Mouse (Mus musculus): ENCODE results near the gene Rbfox3. TPM values are rescaled to one million over a fixed set of nuclear protein-coding genes. Genes with fewer than 3 reads are reported as not detected.
A peak's percentile ranks its signal among the peaks of the same experiment; 100 is the strongest.

Gene Rbfox3
- polyA plus RNA-seq, 1 experiment from 2014 or later: 69.4 TPM

DNA sequence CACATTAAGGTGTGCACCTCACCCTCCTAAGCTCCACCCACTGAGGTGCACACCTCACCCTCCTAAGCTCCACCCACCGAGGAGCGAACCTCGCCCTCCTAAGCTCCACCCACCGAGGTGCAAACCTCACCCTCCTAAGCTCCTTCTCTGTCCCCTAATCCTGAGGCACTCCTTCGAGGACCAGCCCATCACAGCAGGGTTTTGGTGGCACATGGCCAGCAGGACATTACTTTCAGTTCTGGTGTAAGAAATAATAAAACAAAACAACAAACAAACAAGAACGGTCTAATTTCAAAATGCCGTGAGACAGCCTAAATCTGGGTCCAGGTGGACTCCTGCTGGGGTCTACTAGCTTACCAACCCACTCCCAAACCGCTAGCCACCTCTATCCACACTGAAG is 187.0 kb downstream of the Rbfox3 start:
- H3K4me1 ChIP-seq (ENCODE audit: control insufficient read depth, insufficient read depth, low read depth, low read length): peaks cover 25% of the 10 kb centered on the region
- no peak overlapping the region for H3K4me3 ChIP-seq (ENCODE audit: low read length)
- no peaks in the 10 kb centered on the region for H3K36me3 ChIP-seq (ENCODE audit: control insufficient read depth, insufficient read depth, low read length)
- 82% methylated on average over 8 of the region's 8 CpGs for WGBS
- no peaks in the 10 kb centered on the region for H3K27me3 ChIP-seq (replicated peaks; ENCODE audit: control insufficient read depth, insufficient read depth, low read length)
- no peaks in the 10 kb centered on the region for H3K9me3 ChIP-seq (ENCODE audit: control insufficient read depth, low read length)
- ATAC-seq: no peak
- no peak overlapping the region for H3K4me2 ChIP-seq (ENCODE audit: low read length)
- H3K27ac ChIP-seq (ENCODE audit: low read depth, low read length): no peak overlapping the region
- no peak overlapping the region for H3K9ac ChIP-seq (ENCODE audit: low read depth, low read length)

DNA sequence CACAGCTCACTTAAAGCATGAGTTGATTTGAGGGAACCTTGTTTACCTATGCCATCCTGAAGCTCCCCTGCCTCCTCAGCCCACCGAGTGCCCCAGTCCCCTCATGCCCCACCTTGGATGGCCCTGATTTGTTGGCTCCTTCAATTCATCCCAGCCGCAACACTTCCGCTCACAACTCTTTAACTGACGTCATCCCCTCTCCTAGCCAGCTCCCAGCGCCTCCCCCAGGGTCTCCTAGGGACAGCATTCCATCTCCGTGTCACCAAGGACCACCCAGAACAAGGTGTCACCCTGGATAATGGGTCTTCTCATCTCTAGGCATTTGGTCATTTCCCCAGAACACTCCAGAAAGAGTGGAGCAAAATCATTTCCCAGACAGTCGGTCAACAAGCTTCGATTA is 188.2 kb downstream of the Rbfox3 start:
- Histone ChIP-seq H3K27me3 (replicated peaks; ENCODE audit: control insufficient read depth, insufficient read depth, low read length) (no peaks in the 10 kb centered on the region), H3K27ac (ENCODE audit: low read depth, low read length) (0 out of 2 replicates have a peak overlapping the region, but pooled peaks have one; percentile 19), H3K4me1 (ENCODE audit: control insufficient read depth, insufficient read depth, low read depth, low read length) (peaks cover 14% of the 10 kb centered on the region), H3K4me2 (ENCODE audit: low read length) (no peak overlapping the region), H3K4me3 (ENCODE audit: low read length) (no peak overlapping the region), H3K36me3 (ENCODE audit: control insufficient read depth, insufficient read depth, low read length) (no peaks in the 10 kb centered on the region), H3K9me3 (ENCODE audit: control insufficient read depth, low read length) (no peaks in the 10 kb centered on the region), H3K9ac (ENCODE audit: low read depth, low read length) (no peak overlapping the region)
- ATAC-seq: no peak
- 69% methylated on average over 8 of the region's 8 CpGs for WGBS

DNA sequence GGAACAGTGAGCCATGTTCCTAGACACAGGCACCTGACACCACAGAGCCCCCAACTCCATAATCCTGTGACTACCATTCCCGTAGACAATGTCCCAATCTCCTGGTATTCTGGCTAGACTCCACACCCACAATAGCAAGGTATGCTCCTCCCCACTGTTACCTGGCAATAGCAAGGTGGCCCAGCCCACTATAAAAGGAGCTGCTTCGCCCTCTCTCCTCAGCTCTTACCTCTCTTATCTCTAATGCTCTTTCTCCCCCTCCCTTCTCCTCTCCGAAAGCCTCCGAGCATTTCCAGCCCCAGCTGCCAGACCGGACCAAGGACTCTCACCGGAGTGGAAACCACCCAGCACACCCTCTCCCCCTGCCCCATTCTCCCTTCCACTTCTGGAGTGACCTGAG is 189.5 kb downstream of the Rbfox3 start:
- Histone ChIP-seq H3K4me1 (ENCODE audit: control insufficient read depth, insufficient read depth, low read depth, low read length) (peaks cover 8% of the 10 kb centered on the region), H3K27ac (ENCODE audit: low read depth, low read length) (no peak overlapping the region), H3K36me3 (ENCODE audit: control insufficient read depth, insufficient read depth, low read length) (no peaks in the 10 kb centered on the region), H3K27me3 (replicated peaks; ENCODE audit: control insufficient read depth, insufficient read depth, low read length) (no peaks in the 10 kb centered on the region), H3K9me3 (ENCODE audit: control insufficient read depth, low read length) (no peaks in the 10 kb centered on the region), H3K4me2 (ENCODE audit: low read length) (no peak overlapping the region), H3K9ac (ENCODE audit: low read depth, low read length) (no peak overlapping the region), H3K4me3 (ENCODE audit: low read length) (no peak overlapping the region)
- ATAC-seq: no peak
- WGBS: 77% methylated on average over 6 of the region's 6 CpGs

DNA sequence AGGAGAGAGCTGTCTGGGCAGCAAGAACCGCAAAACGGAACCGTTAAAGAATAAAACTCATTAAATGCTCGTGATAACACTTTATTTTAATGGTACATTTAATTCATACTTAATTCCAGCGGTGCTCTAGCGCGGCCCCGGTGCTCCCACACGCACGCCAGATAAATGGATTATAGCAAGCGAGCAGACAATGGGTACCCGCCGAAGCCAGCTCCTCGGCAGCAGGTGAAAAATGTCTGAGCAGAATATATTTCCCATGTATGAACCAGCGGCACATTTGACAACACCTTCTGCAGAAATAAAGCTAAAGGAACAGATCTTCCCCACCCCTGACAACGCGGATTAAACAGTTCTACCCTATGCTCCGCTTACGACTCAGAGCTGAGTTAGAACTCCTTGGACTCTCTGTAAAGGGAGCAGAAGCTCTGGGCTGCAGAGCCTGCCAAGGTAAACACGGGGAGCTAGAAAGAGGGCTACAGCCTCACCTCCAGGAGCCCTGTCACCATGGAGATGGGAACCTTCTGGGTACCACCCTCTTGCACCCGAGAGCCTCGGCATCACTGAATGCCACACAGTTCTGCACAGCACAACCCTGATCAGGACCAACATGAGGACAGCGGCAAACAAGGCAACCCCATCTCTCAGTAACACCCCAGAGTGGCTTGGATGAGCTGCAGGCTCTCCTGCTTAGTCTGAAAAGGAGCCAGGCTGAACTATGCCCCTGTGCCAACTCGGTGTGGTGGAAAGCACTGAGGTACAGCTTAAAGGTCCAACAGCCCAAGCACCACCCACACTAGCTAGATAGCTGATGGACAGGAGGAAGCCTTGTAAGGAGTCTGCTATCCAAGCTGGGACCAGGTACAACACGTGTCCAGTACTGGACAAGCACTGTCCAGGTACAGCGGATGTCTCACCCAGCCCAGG is 196.5 kb downstream of the Rbfox3 start:
- H3K4me1 ChIP-seq (ENCODE audit: control insufficient read depth, insufficient read depth, low read depth, low read length): peaks cover 39% of the 10 kb centered on the region
- no peaks in the 10 kb centered on the region for H3K27me3 ChIP-seq (replicated peaks; ENCODE audit: control insufficient read depth, insufficient read depth, low read length)
- H3K9ac ChIP-seq (ENCODE audit: low read depth, low read length): 0 out of 2 replicates have a peak overlapping the region, but pooled peaks have one; percentile 13
- H3K4me3 ChIP-seq (ENCODE audit: low read length): no peak overlapping the region
- peak; percentile 48; the same call in 1 of the 2 replicates for ATAC-seq
- peak overlapping the region; percentile 60 for H3K27ac ChIP-seq (ENCODE audit: low read depth, low read length)
- WGBS: 52% methylated on average over 26 of the region's 26 CpGs
- no peaks in the 10 kb centered on the region for H3K9me3 ChIP-seq (ENCODE audit: control insufficient read depth, low read length)
- no peaks in the 10 kb centered on the region for H3K36me3 ChIP-seq (ENCODE audit: control insufficient read depth, insufficient read depth, low read length)
- H3K4me2 ChIP-seq (ENCODE audit: low read length): no peak overlapping the region

DNA sequence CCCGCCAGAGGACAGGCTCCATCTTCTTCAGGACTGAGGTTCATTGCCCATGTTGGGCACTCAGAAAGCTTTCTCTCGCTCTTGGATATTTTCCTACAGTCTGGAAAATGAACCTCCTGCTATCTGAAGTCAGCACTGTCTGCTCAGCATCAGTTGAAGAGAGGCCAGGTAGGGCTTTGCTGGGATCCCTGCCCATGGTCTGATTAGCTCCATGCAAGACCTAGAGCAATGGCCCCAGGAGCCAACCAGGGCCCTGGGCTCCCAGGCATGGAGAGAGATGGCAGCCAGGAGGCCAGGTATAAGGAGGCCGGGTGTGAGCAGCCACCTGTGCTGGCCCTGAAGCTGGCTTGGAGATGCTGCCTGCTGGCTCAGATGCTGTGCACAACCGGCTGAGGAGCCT is 198.6 kb downstream of the Rbfox3 start:
- 0 out of 2 replicates have a peak overlapping the region, but pooled peaks have one; percentile 13 for H3K9ac ChIP-seq (ENCODE audit: low read depth, low read length)
- no peaks in the 10 kb centered on the region for H3K9me3 ChIP-seq (ENCODE audit: control insufficient read depth, low read length)
- no peak for ATAC-seq
- H3K4me3 ChIP-seq (ENCODE audit: low read length): no peak overlapping the region
- H3K4me1 ChIP-seq (ENCODE audit: control insufficient read depth, insufficient read depth, low read depth, low read length): peaks cover 39% of the 10 kb centered on the region
- no peaks in the 10 kb centered on the region for H3K27me3 ChIP-seq (replicated peaks; ENCODE audit: control insufficient read depth, insufficient read depth, low read length)
- 61% methylated on average over 4 of the region's 4 CpGs for WGBS
- H3K4me2 ChIP-seq (ENCODE audit: low read length): no peak overlapping the region
- H3K27ac ChIP-seq (ENCODE audit: low read depth, low read length): peak overlapping the region; percentile 33
- no peaks in the 10 kb centered on the region for H3K36me3 ChIP-seq (ENCODE audit: control insufficient read depth, insufficient read depth, low read length)

DNA sequence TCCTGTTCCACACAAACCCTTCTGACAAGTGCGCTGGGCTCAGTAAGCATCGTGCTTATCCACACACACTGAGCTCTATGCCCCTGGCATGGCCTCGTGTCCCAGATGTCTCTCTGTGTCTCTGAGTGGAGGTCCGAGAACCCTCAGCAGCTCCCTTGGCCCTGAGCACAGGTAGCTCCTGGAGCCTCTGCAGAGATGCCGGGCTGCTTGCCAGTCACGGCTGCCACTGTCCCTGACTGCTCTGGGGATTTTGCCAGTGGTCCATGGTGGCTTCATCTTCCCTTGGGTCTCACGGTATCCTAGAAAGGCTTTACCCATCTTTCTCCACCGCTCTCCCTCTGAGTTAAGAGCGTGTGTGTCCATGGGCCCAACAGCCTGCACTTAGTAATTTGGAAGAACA is 199.3 kb downstream of the Rbfox3 start:
- Histone ChIP-seq H3K4me3 (ENCODE audit: low read length) (no peak overlapping the region), H3K27ac (ENCODE audit: low read depth, low read length) (peak overlapping the region; percentile 40), H3K27me3 (replicated peaks; ENCODE audit: control insufficient read depth, insufficient read depth, low read length) (no peaks in the 10 kb centered on the region), H3K9ac (ENCODE audit: low read depth, low read length) (0 out of 2 replicates have a peak overlapping the region, but pooled peaks have one; percentile 33), H3K36me3 (ENCODE audit: control insufficient read depth, insufficient read depth, low read length) (no peaks in the 10 kb centered on the region), H3K4me2 (ENCODE audit: low read length) (no peak overlapping the region), H3K9me3 (ENCODE audit: control insufficient read depth, low read length) (no peaks in the 10 kb centered on the region), H3K4me1 (ENCODE audit: control insufficient read depth, insufficient read depth, low read depth, low read length) (peaks cover 39% of the 10 kb centered on the region)
- WGBS: 63% methylated on average over 9 of the region's 9 CpGs
- no peak for ATAC-seq

DNA sequence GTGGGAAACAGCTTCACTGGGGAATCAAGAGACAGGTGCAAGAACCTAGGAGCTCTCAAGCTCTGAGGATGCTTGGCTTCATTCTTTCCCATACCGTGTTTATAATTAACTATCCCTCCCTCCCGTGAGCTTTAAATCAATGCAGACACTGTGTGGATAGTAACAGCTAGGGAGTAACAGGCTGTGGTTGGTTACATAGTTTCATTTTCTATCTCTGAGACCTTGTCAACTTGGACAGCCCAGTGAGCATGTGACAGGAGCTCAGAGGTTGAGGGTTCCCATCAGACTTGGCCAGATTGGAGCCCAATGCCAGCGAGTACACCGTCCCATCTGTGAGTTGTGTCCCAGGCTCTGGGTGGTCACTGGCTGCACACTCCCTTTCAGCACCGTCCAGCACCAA is 201.4 kb downstream of the Rbfox3 start:
- H3K27ac ChIP-seq (ENCODE audit: low read depth, low read length): no peak overlapping the region
- no peaks in the 10 kb centered on the region for H3K9me3 ChIP-seq (ENCODE audit: control insufficient read depth, low read length)
- no peaks in the 10 kb centered on the region for H3K36me3 ChIP-seq (ENCODE audit: control insufficient read depth, insufficient read depth, low read length)
- no peak overlapping the region for H3K4me2 ChIP-seq (ENCODE audit: low read length)
- 80% methylated on average over 5 of the region's 5 CpGs for WGBS
- no peak overlapping the region for H3K4me3 ChIP-seq (ENCODE audit: low read length)
- no peaks in the 10 kb centered on the region for H3K27me3 ChIP-seq (replicated peaks; ENCODE audit: control insufficient read depth, insufficient read depth, low read length)
- no peak for ATAC-seq
- H3K4me1 ChIP-seq (ENCODE audit: control insufficient read depth, insufficient read depth, low read depth, low read length): peaks cover 29% of the 10 kb centered on the region
- no peak overlapping the region for H3K9ac ChIP-seq (ENCODE audit: low read depth, low read length)

DNA sequence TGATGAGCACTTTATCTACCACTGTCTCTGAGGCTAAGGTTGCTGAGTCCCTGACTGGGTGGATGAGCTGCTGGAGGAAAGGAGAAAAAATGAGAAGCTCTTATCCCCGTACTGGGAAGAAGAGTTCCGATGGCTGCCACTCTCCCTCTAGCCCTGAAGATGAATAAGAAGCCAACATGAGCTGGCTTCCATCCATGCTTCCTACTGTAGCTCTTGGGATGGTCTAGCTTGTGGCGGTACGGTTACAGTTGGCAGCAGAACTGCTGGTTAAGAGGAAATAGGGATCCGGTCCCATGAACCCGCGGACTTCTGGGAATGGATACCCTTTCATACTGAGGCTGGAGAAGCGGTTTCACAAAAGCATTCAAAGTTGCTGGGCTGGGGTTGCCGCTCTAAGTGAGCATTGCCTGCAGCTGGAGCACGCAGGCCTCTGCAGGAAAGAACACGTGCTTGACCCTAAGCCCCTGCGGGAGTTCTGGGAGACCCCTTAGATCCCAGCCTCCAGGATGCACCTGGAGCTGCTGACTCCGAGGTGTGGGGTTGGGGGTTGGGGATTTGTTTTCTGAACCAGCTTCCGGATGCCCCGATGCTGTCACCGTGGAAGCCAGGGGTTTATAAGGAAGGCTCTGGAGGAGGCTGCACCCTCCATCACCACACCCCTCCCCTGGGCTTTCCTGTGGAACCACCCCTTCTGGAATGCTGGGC is 215.0 kb downstream of the Rbfox3 start:
- H3K4me2 ChIP-seq (ENCODE audit: low read length): no peak overlapping the region
- no peak overlapping the region for H3K27ac ChIP-seq (ENCODE audit: low read depth, low read length)
- no peak overlapping the region for H3K4me3 ChIP-seq (ENCODE audit: low read length)
- peaks cover 16% of the 10 kb centered on the region for H3K4me1 ChIP-seq (ENCODE audit: control insufficient read depth, insufficient read depth, low read depth, low read length)
- no peaks in the 10 kb centered on the region for H3K27me3 ChIP-seq (replicated peaks; ENCODE audit: control insufficient read depth, insufficient read depth, low read length)
- 60% methylated on average over 16 of the region's 16 CpGs for WGBS
- H3K9ac ChIP-seq (ENCODE audit: low read depth, low read length): no peak overlapping the region
- H3K36me3 ChIP-seq (ENCODE audit: control insufficient read depth, insufficient read depth, low read length): no peaks in the 10 kb centered on the region
- ATAC-seq: no peak
- H3K9me3 ChIP-seq (ENCODE audit: control insufficient read depth, low read length): no peaks in the 10 kb centered on the region

DNA sequence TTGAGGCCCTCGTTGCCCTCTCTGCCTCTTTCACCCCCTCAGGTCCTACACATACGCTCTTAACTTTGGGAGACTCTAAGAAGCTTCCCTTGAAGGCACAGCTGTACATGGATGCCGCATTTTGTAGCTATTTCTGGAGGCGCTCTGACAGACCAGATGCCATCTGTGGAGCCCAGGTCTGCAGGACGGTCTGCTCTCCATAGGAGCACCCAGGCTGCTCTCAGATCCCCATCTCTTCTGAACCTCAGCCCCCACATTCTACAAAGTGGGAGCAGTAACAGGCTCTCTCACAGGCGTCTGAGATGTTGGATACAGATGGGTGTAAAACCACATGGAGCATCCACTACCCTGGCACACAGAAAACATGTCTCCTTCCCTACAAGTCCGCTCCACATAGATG is 218.1 kb downstream of the Rbfox3 start:
- no peak overlapping the region for H3K27ac ChIP-seq (ENCODE audit: low read depth, low read length)
- 85% methylated on average over 7 of the region's 7 CpGs for WGBS
- ATAC-seq: no peak
- no peaks in the 10 kb centered on the region for H3K9me3 ChIP-seq (ENCODE audit: control insufficient read depth, low read length)
- no peak overlapping the region for H3K4me2 ChIP-seq (ENCODE audit: low read length)
- H3K4me3 ChIP-seq (ENCODE audit: low read length): no peak overlapping the region
- H3K4me1 ChIP-seq (ENCODE audit: control insufficient read depth, insufficient read depth, low read depth, low read length): peaks cover 16% of the 10 kb centered on the region
- no peak overlapping the region for H3K9ac ChIP-seq (ENCODE audit: low read depth, low read length)
- H3K36me3 ChIP-seq (ENCODE audit: control insufficient read depth, insufficient read depth, low read length): no peaks in the 10 kb centered on the region
- no peaks in the 10 kb centered on the region for H3K27me3 ChIP-seq (replicated peaks; ENCODE audit: control insufficient read depth, insufficient read depth, low read length)

Measured in hindbrain, embryonic 16.5 days (tissue).